Mouse (Mus musculus) cerebellum, adult 11-12 months (tissue): Measurements from ENCODE around the gene Gclc.

Experiments used
- DNase-seq: peaks from one replicate; pipeline ENCODE4 v3.0.0; 2022

The Gclc gene

GRCm38 (mm10) chr9:77753853-77754727 is at the start of gene Gclc:
Gene Gclc (plus strand): TSS chr9:77754535.
- DNase-seq, result peak; percentile 89

GRCm38 (mm10) chr9:77706515-77706914 is 47.8 kb upstream of the Gclc start:
- DNase-seq, result no peak

- DNase-seq, result no peak
Measured at GRCm38 (mm10) chr9:77707433-77708139, 46.7 kb upstream of the Gclc start.

GRCm38 (mm10) chr9:77708950-77709349 is 45.4 kb upstream of the Gclc start:
- no peak for DNase-seq

GRCm38 (mm10) chr9:77711021-77711569 is 43.2 kb upstream of the Gclc start:
- no peak for DNase-seq

GRCm38 (mm10) chr9:77712816-77713215 is 41.5 kb upstream of the Gclc start:
- no peak for DNase-seq

- no peak for DNase-seq
Measured at GRCm38 (mm10) chr9:77713301-77713700, 41.0 kb upstream of the Gclc start.

GRCm38 (mm10) chr9:77715262-77715661 is 39.1 kb upstream of the Gclc start:
- DNase-seq, result no peak

GRCm38 (mm10) chr9:77716009-77716408 is 38.3 kb upstream of the Gclc start:
- DNase-seq, result no peak

GRCm38 (mm10) chr9:77717831-77718435 is 36.4 kb upstream of the Gclc start:
- no peak for DNase-seq

GRCm38 (mm10) chr9:77718816-77719411 is 35.4 kb upstream of the Gclc start:
- no peak for DNase-seq

GRCm38 (mm10) chr9:77719675-77720074 is 34.7 kb upstream of the Gclc start:
- no peak for DNase-seq

- no peak for DNase-seq
Measured at GRCm38 (mm10) chr9:77722381-77722780, 32.0 kb upstream of the Gclc start.

- no peak for DNase-seq
Measured at GRCm38 (mm10) chr9:77724216-77724615, 30.1 kb upstream of the Gclc start.

- DNase-seq, result no peak
Measured at GRCm38 (mm10) chr9:77725448-77725847, 28.9 kb upstream of the Gclc start.

GRCm38 (mm10) chr9:77726018-77726684 is 28.2 kb upstream of the Gclc start:
- no peak for DNase-seq

- no peak for DNase-seq
Measured at GRCm38 (mm10) chr9:77727012-77727411, 27.3 kb upstream of the Gclc start.

- no peak for DNase-seq
Measured at GRCm38 (mm10) chr9:77732067-77732466, 22.3 kb upstream of the Gclc start.

GRCm38 (mm10) chr9:77737298-77738041 is 16.9 kb upstream of the Gclc start:
- DNase-seq, result no peak

GRCm38 (mm10) chr9:77741452-77741851 is 12.9 kb upstream of the Gclc start:
- no peak for DNase-seq

GRCm38 (mm10) chr9:77744798-77745197 is 9.5 kb upstream of the Gclc start:
- DNase-seq, result no peak

GRCm38 (mm10) chr9:77746315-77746714 is 8.0 kb upstream of the Gclc start:
- no peak for DNase-seq
